ENCODE assay signal across 15 mouse cellular contexts in the genomic region with DNA sequence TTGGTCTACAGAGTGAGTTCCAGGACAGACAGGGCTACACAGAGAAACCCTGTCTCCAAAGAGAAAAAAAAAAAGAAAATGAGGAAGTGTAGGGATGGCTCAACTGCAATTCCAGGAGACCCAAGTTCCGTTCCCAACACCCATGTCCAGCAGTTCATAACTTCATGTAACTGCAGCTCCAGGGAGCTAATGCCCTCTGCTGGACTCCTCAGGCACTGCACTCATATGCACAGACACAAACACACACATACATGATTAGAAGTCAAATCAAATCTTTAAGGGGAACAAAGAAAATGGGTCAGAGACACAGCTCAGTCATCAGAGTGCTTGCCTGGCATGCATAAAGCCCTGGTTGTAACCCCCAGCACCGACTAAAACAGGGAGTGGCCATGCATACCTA. TPM values are rescaled to one million over a fixed set of nuclear protein-coding genes. Genes with fewer than 3 reads are reported as not detected.
DNase-seq lines count a peak whose midpoint lies in the region; ATAC-seq and TF ChIP-seq lines count a peak whose summit lies in the region.
"Had no signal": no experiment of that assay in that cellular context is flagged by ENCODE, and none has a peak within 500 bp of the region (broad histone marks: within the 10 kb centered on the region; RNA-seq: fewer than 3 reads in every experiment).

No protein-coding gene starts in this region.

- H3K4me1 ChIP-seq in ES-Bruce4 (ENCODE audit: control insufficient read depth, insufficient read depth, low read length): peaks cover 4% of the 10 kb centered on the region
- H3K4me1 ChIP-seq in liver, postnatal 0 days (ENCODE audit: insufficient read depth): peaks cover 28% of the 10 kb centered on the region

- no peak overlapping the region for H3K4me3 ChIP-seq in left cerebral cortex, adult 2 months
- H3K4me3 ChIP-seq in ES-Bruce4 (ENCODE audit: low read depth, low read length): no peak overlapping the region
- H3K4me3 ChIP-seq in liver, postnatal 0 days (ENCODE audit: low read depth, low read length): no peak overlapping the region
- H3K4me3 ChIP-seq: kidney, embryonic 15.5 days; megakaryocyte, embryonic 14.5 days had no signal

- no peak for TF ChIP-seq EP300 in ES-Bruce4 (IDR thresholded peaks at IDR 0.05; ENCODE audit: insufficient read depth, low read depth, low read length)
- no peak for TF ChIP-seq EP300 in liver, postnatal 0 days (IDR thresholded peaks at IDR 0.05; ENCODE audit: low read depth)

- H3K36me3 ChIP-seq in ES-Bruce4 (ENCODE audit: control insufficient read depth, insufficient read depth, low read length, poor library complexity, severe bottlenecking): no peaks in the 10 kb centered on the region
- H3K36me3 ChIP-seq in liver, postnatal 0 days (replicated peaks; ENCODE audit: insufficient read depth, low read length): no peaks in the 10 kb centered on the region; the same call in 1 of the 2 replicates

- H3K9me3 ChIP-seq in ES-Bruce4 (replicated peaks; ENCODE audit: control insufficient read depth, insufficient read depth, low read length, poor library complexity, severe bottlenecking): no peaks in the 10 kb centered on the region
- H3K9me3 ChIP-seq in liver, postnatal 0 days (ENCODE audit: low read length): no peaks in the 10 kb centered on the region
- H3K9me3 ChIP-seq: kidney, embryonic 15.5 days had no signal

- TF ChIP-seq CTCF in left cerebral cortex, adult 2 months (IDR thresholded peaks at IDR 0.05): peak; percentile 34
- TF ChIP-seq CTCF in ES-Bruce4 (IDR thresholded peaks at IDR 0.05; ENCODE audit: low read depth, low read length): peak; percentile 49
- peak; percentile 61 for TF ChIP-seq CTCF in liver, postnatal 0 days (IDR thresholded peaks at IDR 0.05; ENCODE audit: low read depth)

- no peak overlapping the region for H3K9ac ChIP-seq in ES-Bruce4 (ENCODE audit: low read depth, poor library complexity, severe bottlenecking)
- H3K9ac ChIP-seq in liver, postnatal 0 days (replicated peaks): no peak overlapping the region
- H3K9ac ChIP-seq: kidney, embryonic 15.5 days had no signal

- TF ChIP-seq POLR2A in ES-Bruce4 (IDR thresholded peaks at IDR 0.05; ENCODE audit: insufficient read depth, low read length): no peak

- no peak for DNase-seq in left cerebral cortex, adult 2 months (ENCODE audit: extremely low spot score in 1 of 2, low spot score in 2 of 2)
- no peak for DNase-seq in left cerebral cortex, adult 9 months (ENCODE audit: low spot score in 2 of 2)
- DNase-seq in R1 (ENCODE audit: low read depth, low spot score): peak; percentile 70
- DNase-seq in liver, postnatal 0 days: no peak
- no peak for DNase-seq in cerebellum, adult 18-20 months
- DNase-seq in embryo, embryonic 10 days (ENCODE audit: low spot score): no peak
- DNase-seq: cerebellum, adult 9-10 months; heart, adult 11 months; heart, postnatal 14 days; layer of hippocampus, adult 9-11 months; thymus, adult 18-20 months had no signal

- ATAC-seq in liver, postnatal 0 days: no peak
- ATAC-seq: hindbrain, embryonic 16.5 days had no signal

- WGBS in liver, postnatal 0 days (ENCODE audit: insufficient replicate concordance): 81% methylated on average over 2 of the region's 2 CpGs

- H3K27me3 ChIP-seq in ES-Bruce4 (ENCODE audit: control insufficient read depth, insufficient read depth, low read length, poor library complexity, severe bottlenecking): no peaks in the 10 kb centered on the region
- H3K27me3 ChIP-seq in liver, postnatal 0 days (ENCODE audit: insufficient read depth, low read length): no peaks in the 10 kb centered on the region
- H3K27me3 ChIP-seq: kidney, embryonic 15.5 days had no signal

- intact Hi-C loops in left cerebral cortex, adult 2 months (cut with DNase I): no loop called here

- H3K4me2 ChIP-seq in liver, postnatal 0 days (ENCODE audit: low read depth, low read length): no peak overlapping the region
- H3K4me2 ChIP-seq: kidney, embryonic 15.5 days had no signal

- H3K27ac ChIP-seq in left cerebral cortex, adult 2 months: no peak overlapping the region
- H3K27ac ChIP-seq in ES-Bruce4 (ENCODE audit: insufficient read depth, low read length): no peak overlapping the region
- H3K27ac ChIP-seq in liver, postnatal 0 days (ENCODE audit: low read depth): no peak overlapping the region; the same call in 1 of the 2 replicates

RNA-seq across cellular contexts. Expression of a gene that starts 13.2 kb away (rescaled TPM):
- total RNA-seq in left cerebral cortex, adult 2 months (2021): 1 to 10 TPM; 8.3 to 9.3 TPM
- 38.6 and 40.2 TPM in 2 replicates for polyA plus RNA-seq in ES-Bruce4 (2011; ENCODE audit: insufficient read depth, insufficient read length, low read depth, missing spikeins)
- polyA plus RNA-seq in liver, postnatal 0 days (2015; fragmentation: Nextera tagmentation; extraction: Ambion mirVana): 2.7 and 3.6 TPM in 2 replicates

RNA-seq across cellular contexts. Expression of a gene that starts 34.9 kb away (rescaled TPM):
- total RNA-seq in left cerebral cortex, adult 2 months (2021): 10 to 100 TPM; 31.3 to 38.5 TPM
- 30.7 and 31.8 TPM in 2 replicates for polyA plus RNA-seq in ES-Bruce4 (2011; ENCODE audit: insufficient read depth, insufficient read length, low read depth, missing spikeins)
- polyA plus RNA-seq in liver, postnatal 0 days (2015; fragmentation: Nextera tagmentation; extraction: Ambion mirVana): 48.2 and 52.7 TPM in 2 replicates
